Mouse (Mus musculus) layer of hippocampus, adult 9-10 months (tissue): Measurements from ENCODE around the gene Plpp3.

Experiments used
- DNase-seq: peaks from one replicate; pipeline ENCODE4 v3.0.0; 2022; ENCODE audit warnings: low spot score

Plpp3 gene

DNA sequence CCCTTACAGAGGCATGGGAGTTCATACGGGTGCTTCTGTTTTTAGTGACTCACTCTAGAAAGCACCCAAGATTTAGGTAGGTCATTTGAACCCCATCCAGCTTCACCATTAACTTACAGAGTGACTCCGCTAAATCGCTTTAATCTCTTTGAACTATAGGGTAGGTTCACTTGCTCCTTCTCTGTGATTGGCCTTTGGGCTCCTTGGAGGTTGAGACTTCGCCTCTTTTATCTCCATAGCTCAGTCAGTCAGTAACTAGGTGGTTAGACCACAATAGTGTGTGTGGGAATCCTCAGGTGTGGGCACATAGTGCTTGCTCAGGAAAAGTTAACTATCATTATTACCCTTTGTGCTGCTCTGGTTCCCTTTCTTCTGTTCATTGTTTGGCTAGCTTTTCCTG, 33.7 kb downstream of the Plpp3 start:
- no peak for DNase-seq

DNA sequence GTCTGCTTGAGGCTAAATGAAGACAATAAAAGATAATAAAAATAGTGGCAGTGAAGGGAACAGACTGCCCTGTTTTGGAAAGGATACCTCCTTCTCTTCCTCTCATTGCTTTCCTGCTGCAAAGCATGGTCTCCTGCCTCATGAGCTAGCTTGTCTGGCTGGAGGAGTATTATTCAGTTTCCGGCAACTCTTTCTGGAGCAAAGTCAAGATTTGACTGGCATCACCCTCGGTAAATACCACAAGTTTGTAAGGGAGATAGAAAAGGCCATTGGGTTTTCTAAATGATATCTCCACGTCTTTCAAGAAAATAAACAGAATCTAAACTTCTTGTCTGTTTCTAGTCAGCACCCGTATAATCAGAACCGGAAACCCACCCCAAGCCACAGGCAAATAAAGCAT, 34.4 kb downstream of the Plpp3 start:
- no peak for DNase-seq

DNA sequence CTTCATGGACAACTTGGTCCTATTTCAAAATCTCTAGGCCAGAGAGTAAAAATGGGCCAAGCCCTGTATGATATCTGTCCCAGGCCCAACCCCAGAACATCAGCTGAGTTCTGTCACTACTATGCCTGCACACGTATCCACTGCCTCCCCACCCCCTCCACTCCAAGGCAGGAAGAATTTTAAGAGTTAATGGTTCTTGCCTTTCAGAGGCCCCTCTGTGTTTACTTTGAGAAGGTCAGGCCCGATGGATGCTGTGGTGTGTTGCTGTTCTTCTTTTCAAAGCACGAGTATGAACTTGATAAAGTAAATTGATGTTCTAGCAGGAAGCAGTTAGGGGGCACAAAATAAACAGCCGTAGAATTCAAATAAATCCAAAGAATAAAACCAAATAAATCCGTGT, 35.5 kb downstream of the Plpp3 start:
- no peak for DNase-seq

DNA sequence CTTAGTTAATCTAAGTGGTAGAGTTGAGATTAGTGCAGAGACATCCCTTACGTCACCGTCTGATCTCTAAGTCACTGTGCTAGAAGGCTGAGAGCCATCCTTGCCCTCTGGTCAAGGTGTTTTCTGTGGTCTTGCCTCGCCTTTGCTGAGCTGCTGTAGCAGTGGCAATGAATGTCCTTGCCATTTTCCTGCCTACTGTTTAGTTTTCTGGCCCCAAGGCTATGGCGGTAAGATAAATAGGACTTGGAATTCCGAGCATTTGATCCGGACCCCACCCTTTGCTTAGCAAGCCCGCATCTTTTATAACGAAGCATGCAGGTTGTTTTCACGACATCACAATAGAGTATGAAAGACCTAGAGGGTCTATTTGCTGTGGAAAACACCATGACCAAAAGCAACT, 38.1 kb downstream of the Plpp3 start:
- DNase-seq: no peak

DNA sequence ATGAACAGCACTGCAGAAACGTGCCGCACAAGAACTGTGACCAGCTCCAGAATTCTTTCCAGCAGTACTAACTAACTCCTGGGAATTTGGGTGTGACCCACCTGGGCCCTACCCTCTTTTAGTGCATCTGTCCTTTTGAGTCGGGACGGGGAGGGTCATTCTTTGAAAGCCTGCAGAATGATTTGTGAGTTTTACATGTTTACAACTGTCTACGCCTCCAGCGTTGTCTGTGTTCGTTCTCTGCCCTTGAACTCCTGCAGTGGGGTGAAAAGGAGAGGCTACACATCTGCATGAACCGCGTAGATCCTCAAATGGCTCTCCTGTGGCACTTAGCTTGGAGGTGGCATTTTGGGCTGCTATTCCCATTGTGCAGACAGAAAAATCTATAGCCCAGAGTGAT, 39.0 kb downstream of the Plpp3 start:
- DNase-seq: no peak

DNA sequence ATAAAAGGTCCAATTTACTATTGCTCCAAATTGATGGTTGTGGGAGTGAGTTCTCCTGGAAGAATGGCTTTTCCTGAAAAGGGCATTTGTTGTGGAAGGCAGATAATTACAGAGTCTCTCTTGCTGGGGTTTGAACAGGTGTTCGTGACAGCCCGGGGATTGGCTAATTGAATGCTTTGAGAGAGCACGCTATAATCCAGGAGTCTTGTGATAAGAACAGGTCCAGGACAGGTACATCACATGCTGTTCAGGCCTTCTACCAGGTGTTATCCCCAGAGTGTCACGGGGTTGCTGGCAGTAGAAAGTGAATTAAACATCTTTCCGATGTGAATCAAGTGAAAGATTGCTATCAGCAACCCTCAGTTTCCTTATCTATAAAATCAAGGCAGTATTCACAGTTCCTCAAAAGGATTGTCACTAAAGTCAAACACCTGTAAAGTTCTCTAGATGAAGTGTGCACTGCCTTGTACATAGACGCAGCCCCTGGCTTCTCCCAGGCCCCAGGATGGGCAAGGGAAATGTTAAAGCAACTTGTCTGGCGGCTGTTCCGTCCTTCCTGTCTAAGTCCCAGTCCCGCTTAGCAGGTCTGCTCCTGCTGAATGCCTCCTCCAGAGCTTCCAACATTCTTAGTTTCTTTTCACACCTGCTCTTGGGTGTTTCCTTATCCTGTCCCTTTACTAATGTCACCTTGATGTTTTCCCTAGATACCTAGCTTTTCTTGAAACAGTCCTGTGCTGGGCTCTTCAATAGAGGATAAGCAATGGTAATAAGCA, 40.0 kb downstream of the Plpp3 start:
- DNase-seq: no peak

DNA sequence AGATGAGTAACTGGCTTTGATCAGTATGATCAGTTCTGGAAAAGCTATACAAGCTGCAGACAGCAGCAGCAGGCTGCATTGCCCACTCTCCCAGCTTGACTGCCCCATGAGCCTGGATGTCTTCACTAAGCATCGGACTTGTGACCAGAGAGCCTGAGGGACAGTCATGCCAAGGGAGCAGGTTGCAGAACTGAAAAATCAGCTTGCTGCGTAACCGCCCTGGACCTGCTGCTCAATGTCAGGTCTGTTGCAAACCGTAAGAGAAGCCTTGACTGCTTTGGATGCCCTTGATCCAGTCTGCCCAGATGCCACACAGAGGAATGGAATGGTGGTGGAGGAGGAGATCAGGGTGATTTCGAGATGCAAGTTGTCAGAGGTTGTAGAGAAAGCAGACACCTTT, 41.5 kb downstream of the Plpp3 start:
- DNase-seq: no peak

DNA sequence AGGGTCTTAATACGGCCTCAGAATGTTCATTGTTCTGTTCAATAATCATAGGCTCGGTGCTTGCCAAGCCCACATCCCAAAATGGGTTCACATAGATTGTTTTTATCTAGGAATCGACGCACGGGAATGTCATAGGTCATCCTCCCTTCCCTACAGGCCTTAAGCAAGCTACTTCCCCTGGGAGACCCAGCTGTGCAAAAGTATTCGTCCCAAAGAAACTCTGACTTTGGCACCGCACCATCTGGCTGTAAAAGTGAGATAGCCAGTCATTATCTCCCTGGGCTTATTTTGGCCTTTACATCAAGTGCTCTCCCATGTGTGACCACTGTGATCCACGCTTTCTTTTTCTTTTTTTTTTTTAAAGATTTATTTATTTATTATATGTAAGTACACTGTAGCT, 42.2 kb downstream of the Plpp3 start:
- DNase-seq: no peak

DNA sequence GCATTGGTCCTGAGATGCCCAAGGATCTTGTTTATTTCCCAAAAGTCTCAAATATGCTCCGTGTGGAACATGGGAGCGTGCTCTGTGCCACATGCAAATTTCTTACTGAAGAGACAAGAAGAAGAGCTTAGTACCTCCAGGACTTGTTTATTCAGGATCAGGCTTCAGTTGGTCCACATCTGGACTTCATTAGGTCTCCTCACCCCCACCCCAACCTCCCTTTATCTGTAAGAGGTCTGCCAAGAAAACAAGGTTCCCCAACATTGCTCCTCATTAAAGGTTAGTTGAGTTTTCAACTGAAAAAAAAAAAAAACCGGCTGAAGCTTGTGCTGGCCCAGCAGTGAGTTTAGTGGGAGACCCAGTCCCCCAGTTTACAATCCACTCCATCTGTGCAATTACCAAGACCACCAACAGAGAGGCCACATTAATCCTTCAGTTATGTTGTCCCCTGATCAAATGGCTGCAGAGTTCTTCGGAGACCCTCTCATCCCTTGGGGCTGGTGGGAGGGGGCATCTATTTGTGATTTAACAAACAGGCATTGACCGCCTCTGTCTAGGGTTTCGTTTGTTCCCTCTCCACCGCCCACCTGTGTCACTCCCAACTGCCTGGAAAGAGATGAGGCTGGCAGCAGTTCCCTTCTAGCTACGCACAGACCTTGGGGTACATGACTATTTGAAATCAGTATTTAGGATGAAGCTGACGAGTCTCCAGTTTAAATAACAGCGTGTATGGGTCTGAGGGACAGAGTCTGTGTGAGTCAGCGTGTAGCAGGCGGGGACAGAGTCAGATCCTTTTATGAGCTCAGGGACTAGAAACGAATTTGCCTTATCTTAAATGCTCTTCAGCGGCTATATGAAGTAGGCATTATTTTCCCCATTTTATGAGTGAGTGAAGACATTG, 43.7 kb downstream of the Plpp3 start:
- DNase-seq: no peak

DNA sequence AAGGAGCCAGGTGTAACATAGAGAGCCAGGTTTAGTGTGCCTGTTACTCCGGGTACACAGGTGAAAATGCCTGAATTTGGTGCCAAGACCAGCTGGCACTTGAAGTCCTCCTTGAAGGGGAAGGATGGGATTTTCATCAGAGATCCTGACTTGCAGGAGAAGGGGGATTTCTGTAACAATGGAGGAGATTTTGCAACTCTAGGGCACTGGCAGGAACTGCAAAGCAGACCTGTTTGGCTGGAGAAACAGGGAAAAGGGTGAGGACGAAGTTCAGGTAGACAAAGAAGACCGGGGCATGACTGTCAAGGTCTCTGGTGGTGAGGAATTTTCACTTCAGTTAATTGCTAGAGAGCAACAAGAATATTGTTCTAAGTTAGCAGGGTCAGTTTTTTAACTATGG, 45.3 kb downstream of the Plpp3 start:
- DNase-seq: no peak

DNA sequence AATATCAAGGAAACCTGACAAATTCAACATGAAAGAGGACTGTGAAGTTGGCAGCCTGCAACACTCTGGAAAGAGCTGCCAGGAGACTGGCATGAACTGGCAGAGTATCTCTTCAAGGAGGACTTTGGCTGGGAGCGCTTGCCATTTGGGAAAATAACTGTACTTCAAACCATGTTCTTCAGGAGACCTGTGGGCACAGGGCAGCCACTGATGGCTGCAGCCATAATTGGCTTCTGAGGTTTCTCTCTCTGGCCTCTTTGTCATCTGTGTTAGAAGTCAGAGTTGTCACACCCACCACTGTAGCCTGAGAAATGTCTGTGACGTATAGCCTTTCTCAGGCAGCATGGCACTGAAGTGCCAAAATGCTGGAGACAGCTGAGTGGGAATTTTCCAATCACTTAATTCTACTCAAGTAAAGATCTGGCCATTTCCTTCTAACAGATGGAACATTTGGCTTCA, 46.2 kb downstream of the Plpp3 start:
- DNase-seq: no peak

DNA sequence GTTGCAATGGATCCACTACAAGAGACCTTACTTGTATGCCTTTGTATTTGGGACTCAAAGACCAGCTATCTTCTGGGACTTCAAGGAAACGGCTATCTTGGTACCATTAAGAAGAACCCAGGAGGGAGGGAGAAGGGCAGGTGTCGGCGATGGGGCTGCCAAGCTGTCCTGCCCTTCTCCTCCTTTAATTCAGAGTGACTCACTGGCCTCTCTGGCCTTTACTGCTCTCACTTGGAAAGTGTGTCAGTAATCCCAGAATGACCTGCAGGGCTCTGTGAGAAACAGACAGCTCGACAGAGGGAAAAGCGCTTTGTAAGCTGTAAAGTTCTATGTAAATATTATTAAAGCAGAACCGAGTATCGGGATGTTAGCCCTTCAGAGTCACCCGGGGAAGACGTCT, 46.9 kb downstream of the Plpp3 start:
- DNase-seq: no peak

DNA sequence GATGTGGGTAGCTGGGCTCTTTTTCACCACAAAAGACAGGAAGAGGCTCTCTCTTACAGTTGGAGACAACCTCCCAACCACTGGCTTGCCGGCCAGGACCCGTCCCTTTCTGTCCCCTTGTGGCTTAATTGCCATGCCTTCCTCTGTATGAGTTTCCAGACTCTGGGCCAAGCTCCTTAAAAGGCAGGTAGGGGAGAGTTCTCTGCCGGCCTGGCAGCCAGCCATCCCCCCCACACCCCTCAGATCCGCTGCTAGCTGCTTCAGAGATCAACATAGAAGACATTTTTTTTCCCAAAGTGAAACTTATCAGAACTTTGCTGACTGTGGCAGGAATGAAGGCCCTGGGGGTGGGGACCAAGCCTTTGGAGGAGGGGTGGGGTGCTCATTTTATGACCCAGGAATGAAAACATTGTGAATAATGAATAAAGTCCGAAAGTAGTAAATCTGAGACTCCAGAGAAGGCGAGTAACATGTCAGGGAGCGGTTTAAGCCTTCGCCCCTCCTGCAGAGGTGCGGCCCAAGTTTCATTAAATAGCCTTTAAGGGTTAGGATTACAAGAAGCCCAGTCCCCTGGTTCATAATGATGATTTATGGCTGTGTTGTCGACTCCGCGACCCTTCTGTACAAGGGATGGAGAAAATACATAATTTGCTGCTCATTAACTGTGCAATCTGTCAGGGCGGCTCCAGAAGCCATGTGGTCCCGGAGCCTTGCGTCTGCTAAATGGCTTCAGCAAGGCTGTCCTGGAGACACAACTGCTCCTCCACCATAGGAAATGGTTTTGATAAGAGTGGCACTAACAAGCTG, 48.1 kb downstream of the Plpp3 start:
- DNase-seq: no peak

DNA sequence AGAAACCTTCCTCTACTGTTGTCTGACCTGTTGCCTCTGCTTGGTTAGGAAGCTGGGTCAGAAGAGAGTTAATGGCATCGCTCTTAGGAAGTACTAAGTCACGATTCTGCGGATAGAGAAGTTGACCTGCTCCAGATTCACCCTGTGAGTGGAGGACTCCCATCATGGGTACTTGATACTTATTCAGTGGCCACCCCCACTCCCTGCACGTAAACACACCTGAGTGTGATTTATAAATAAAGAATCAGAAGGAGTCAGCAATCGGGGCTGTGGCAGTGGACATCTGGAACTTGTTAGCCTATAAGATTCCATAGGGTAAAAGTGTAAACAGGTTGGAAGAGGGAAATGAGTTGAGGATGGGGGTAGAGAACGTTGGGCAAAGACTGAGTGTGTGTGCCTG, 49.0 kb downstream of the Plpp3 start:
- DNase-seq: no peak

DNA sequence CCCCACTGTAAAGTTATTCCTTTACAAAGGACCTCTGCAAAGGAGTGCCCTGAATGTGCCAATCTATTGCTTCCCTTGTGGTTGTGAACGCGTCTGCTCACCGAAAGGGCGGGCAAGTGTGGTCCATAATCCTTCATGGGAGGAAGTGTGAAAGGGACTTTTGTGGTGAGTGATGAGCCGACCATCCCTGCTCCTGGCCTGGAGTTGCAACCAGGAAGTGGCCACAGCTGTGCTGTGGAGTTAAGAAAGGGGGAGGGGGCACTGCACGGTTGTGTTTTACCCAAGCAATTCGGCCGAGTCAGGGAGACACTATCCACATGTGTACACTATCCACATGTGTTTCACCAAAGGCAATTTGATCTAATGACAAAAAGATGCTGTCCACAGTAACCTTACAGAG, 49.8 kb downstream of the Plpp3 start:
- DNase-seq: no peak

DNA sequence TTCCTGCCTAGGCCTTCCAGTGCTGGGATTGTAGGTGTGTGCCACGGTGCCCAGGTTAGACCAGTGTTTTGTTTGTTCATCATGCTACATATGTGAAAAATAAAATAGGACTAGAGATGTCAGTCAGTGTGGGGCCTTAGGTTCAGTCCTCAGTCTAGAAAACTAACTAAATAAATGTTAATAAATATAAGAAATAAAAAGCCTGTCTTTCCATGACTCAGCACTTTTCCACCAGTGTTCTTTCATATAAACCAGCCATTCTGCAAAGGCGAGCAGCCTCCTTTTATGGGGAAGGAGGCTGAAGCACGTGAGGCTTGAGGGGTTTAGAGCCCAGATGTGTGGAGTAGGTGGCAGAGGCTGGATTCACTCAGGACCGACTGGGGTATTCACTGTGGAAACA, 50.5 kb downstream of the Plpp3 start:
- DNase-seq: no peak

DNA sequence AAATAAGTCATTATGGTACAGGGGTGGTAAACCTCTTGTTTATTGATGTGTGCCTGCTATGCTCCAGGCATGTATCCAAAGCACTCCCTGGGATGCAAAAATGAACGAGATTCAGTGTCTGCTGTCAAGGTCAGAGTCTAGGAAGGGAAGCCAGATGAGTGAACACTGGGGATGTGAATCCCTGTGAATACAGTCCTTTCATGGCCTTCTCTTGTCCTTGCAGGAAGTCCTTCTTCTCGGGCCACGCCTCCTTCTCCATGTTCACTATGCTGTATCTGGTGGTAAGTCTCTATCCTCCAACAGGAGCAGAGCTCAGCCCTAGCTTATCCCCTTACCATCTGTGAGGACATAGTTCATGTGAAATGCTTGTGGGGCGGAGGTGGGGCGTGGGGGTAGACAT, 51.8 kb downstream of the Plpp3 start:
- DNase-seq: no peak

DNA sequence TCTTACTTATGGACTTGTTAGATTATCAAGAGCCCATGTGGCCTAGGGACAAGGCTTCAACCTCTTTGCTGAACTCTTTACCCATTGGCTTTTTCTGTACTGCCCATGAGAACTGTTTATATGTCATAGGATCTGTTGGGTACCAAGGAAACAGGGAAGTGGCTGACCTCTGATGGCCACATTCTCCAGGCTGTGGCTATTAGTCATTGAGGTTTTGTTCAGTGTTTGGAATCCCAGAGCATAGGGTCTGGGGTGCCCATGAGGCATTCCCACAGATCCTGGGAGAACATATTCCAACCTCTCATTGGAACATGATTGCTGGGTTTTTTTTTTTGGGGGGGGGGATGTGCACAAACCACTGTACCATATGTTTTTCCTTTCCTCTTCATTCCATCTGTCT, 56.2 kb downstream of the Plpp3 start:
- no peak for DNase-seq

DNA sequence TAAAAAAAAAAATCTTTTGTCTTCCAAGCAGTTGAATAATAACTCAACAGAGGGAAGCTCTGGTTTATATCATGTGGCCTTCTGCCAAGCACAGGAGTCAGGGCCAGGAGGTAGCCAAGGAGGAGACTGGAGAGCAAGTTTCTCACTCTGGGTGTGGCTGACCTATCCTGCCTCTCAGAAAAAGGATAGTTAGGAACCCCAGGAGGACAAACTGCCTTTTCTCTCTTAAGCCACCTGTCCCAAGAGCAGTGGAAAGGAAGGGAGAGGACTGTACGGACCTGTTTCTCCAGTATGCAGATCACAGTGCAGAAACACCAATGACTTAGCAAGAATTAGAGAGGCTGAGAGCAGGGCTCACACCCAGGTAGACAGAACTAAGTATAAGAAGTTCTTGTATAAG, 57.3 kb downstream of the Plpp3 start:
- no peak for DNase-seq

DNA sequence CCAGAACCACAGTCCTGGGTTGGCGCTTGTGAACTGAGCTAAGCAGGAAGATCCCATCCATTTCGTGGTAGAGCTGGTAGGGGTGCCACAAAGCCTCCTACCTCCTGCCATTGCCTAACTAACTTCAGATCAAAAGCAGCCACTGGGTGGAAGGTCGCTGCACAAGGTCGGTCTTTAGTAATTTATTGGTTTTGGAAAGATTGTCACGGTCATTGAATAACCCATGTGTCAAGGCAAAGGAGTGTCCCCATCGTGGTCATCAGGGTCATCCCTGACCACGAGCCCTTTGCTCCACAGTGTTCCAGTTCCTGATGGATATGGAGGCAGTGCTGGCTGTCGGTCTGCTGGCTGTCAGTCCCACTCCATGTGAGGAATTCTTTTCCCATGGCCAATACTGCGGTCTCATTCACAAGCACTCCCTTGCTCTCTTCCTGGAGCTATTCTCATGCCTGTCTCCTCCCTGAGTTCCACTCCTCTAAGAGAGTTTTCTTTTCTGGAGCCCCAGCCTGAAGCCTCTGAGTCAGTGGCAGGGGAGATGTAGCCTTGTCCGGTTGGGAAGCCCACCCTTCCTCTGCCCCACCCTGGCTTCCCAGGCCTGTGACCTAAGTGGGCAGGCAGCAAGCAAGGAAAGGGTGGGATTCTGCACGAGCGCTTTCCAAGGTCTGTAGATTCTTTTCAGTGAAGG, 58.7 kb downstream of the Plpp3 start:
- no peak for DNase-seq

DNA sequence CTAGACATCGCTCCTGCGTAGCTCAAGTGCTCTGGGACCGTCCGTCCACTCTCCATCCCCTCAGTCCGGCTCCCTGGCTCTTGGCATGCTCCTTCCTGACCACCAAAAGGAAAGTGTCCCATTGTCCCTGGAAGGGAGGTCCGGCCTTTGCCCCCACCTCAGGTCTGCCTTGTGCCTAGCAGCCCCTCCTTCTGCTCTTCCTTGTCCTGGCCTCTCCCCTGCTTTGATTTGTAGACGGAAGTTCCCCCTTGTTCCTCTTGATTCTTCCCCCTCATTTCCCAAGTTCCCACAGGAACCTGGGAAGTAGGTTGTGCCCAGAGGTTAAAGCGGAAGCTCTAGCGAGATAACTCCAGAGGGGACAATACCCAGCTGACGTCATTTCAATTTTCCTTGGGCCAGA, 61.1 kb downstream of the Plpp3 start:
- no peak for DNase-seq

DNA sequence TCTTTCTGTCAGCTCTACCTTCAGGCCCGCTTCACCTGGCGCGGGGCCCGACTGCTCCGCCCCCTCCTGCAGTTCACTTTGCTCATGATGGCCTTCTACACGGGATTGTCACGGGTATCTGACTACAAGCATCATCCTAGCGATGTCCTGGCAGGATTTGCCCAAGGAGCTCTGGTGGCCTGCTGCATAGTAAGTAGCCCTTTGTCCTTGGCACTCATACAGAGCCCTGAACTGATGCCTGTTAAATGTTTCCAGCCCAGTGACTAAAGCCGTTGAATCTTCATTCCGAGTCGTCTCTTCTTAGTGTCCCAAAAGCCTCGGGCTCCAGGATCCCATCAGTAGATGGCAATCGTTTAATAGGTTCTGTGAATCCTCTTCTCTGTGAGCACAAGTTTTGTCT, 62.2 kb downstream of the Plpp3 start:
- no peak for DNase-seq
